Comparison of ENCODE assay signal across 13 mouse cellular contexts in the genomic region with DNA sequence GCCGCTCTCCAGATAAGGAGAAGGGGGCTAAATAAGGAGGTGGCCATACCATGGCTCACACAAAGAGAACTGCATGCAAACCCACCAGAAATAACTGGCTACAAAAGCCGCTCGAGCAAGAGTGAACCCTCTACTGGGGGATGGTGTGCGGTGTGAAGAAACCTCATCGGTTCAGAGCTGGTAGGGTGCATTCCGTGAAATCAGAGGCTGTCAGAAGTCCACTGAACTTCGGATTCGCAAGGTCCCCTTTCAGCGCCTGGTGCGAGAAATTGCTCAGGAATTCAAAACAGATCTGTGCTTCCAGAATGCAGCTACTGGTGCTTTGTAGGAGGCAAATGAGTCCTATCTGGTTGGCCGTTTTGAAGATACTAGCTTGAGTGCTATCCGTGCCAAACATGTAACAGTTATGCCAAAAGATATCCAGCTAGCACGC. TPM values are rescaled to one million over a fixed set of nuclear protein-coding genes. Genes with fewer than 3 reads are reported as not detected.
DNase-seq lines count a peak whose midpoint lies in the region; ATAC-seq and TF ChIP-seq lines count a peak whose summit lies in the region.
"Had no signal": no experiment of that assay in that cellular context is flagged by ENCODE, and none has a peak within 500 bp of the region (broad histone marks: within the 10 kb centered on the region; RNA-seq: fewer than 3 reads in every experiment).

No protein-coding gene starts in this region.

- no peak for TF ChIP-seq CTCF in kidney, adult 2 months (conservative IDR thresholded peaks at IDR 0.05; ENCODE audit: insufficient read depth, insufficient read length, low read depth, low read length)

- H3K4me3 ChIP-seq in kidney, adult 2 months (ENCODE audit: insufficient read depth, low read depth, low read length) = no peak overlapping the region
- H3K4me3 ChIP-seq in midbrain, embryonic 16.5 days (ENCODE audit: low read depth, low read length) = no peak overlapping the region
- no peak overlapping the region for H3K4me3 ChIP-seq in liver, embryonic 12.5 days
- H3K4me3 ChIP-seq: limb, embryonic 13.5 days; megakaryocyte, embryonic 14.5 days; neural tube, embryonic 15.5 days had no signal

- 63% methylated on average over 13 of the region's 13 CpGs for WGBS in kidney, adult 2 months
- WGBS in midbrain, embryonic 16.5 days = 70% methylated on average over 13 of the region's 13 CpGs
- WGBS in liver, embryonic 12.5 days (ENCODE audit: insufficient replicate concordance) = 57% methylated on average over 13 of the region's 13 CpGs

- no peak overlapping the region for H3K4me2 ChIP-seq in midbrain, embryonic 16.5 days (ENCODE audit: low read length)
- no peak overlapping the region for H3K4me2 ChIP-seq in liver, embryonic 12.5 days
- H3K4me2 ChIP-seq: limb, embryonic 13.5 days; neural tube, embryonic 15.5 days had no signal

- H3K4me1 ChIP-seq in kidney, adult 2 months (ENCODE audit: control insufficient read depth, insufficient read depth, low read length) = no peaks in the 10 kb centered on the region
- no peaks in the 10 kb centered on the region for H3K4me1 ChIP-seq in midbrain, embryonic 16.5 days (ENCODE audit: control insufficient read depth, insufficient read depth, low read length)
- H3K4me1 ChIP-seq in liver, embryonic 12.5 days = peaks cover 6% of the 10 kb centered on the region; the same call in 1 of the 2 replicates
- H3K4me1 ChIP-seq: limb, embryonic 13.5 days; megakaryocyte, embryonic 14.5 days; neural tube, embryonic 15.5 days had no signal

- no peak for ATAC-seq in midbrain, embryonic 16.5 days
- no peak for ATAC-seq in liver, embryonic 12.5 days
- ATAC-seq: activated CD4-positive, CD25-positive, alpha-beta regulatory T cell, adult 4 months had no signal

- H3K27me3 ChIP-seq in kidney, adult 2 months (replicated peaks; ENCODE audit: control insufficient read depth, insufficient read depth, low read length) = no peaks in the 10 kb centered on the region
- H3K27me3 ChIP-seq in midbrain, embryonic 16.5 days (ENCODE audit: control insufficient read depth, insufficient read depth, low read depth, low read length) = no peaks in the 10 kb centered on the region
- H3K27me3 ChIP-seq in liver, embryonic 12.5 days (replicated peaks) = no peaks in the 10 kb centered on the region; the same call in 1 of the 2 replicates
- H3K27me3 ChIP-seq: limb, embryonic 13.5 days; neural tube, embryonic 15.5 days had no signal

- H3K36me3 ChIP-seq in kidney, adult 2 months (ENCODE audit: control insufficient read depth, insufficient read depth, low read length) = no peaks in the 10 kb centered on the region
- no peaks in the 10 kb centered on the region for H3K36me3 ChIP-seq in midbrain, embryonic 16.5 days (ENCODE audit: control insufficient read depth, insufficient read depth, low read length)
- no peaks in the 10 kb centered on the region for H3K36me3 ChIP-seq in liver, embryonic 12.5 days
- H3K36me3 ChIP-seq: limb, embryonic 13.5 days; neural tube, embryonic 15.5 days had no signal

- no peaks in the 10 kb centered on the region for H3K9me3 ChIP-seq in midbrain, embryonic 16.5 days (replicated peaks; ENCODE audit: control insufficient read depth, low read length, poor library complexity, severe bottlenecking)
- H3K9me3 ChIP-seq in liver, embryonic 12.5 days (replicated peaks) = no peaks in the 10 kb centered on the region; the same call in 1 of the 2 replicates
- H3K9me3 ChIP-seq: limb, embryonic 13.5 days; neural tube, embryonic 15.5 days had no signal

- DNase-seq in kidney, postnatal 10 days = peak; percentile 51
- DNase-seq in kidney, adult 2 months = no peak
- peak; percentile 14 for DNase-seq in ovary, postnatal 36 days (ENCODE audit: low spot score)
- DNase-seq in ovary, postnatal 14 days (ENCODE audit: low spot score) = no peak
- DNase-seq in heart, adult 18-20 months = peak; percentile 25 to 64
- DNase-seq in heart, postnatal 4 days = peak; percentile 49
- DNase-seq: gastrocnemius, postnatal 36 days had no signal

- H3K27ac ChIP-seq in kidney, adult 2 months (ENCODE audit: insufficient read depth, low read depth, low read length) = no peak overlapping the region
- no peak overlapping the region for H3K27ac ChIP-seq in midbrain, embryonic 16.5 days (ENCODE audit: low read length)
- no peak overlapping the region for H3K27ac ChIP-seq in liver, embryonic 12.5 days
- H3K27ac ChIP-seq: limb, embryonic 13.5 days; neural tube, embryonic 15.5 days had no signal

- no peak overlapping the region for H3K9ac ChIP-seq in midbrain, embryonic 16.5 days (ENCODE audit: low read depth, low read length)
- H3K9ac ChIP-seq in liver, embryonic 12.5 days = no peak overlapping the region
- H3K9ac ChIP-seq: limb, embryonic 13.5 days; neural tube, embryonic 15.5 days had no signal

- no peak for TF ChIP-seq POLR2A in kidney, adult 2 months (IDR thresholded peaks at IDR 0.05; ENCODE audit: low read depth, low read length)

RNA-seq across cellular contexts. Expression of gene 4921517D22Rik, which starts 5.6 kb away (rescaled TPM):
- not detected in 2 replicates for polyA plus RNA-seq in kidney, adult 2 months (2012; rRNA removed)
- total RNA-seq in heart, adult 18-20 months (2021) = not detected
- not detected for total RNA-seq in heart, postnatal 4 days (2021)
- polyA plus RNA-seq in midbrain, embryonic 16.5 days (2015; fragmentation: Nextera tagmentation; extraction: Ambion mirVana) = not detected in 2 replicates
- not detected in 2 replicates for polyA plus RNA-seq in liver, embryonic 12.5 days (2016; fragmentation: Nextera tagmentation; extraction: Ambion mirVana)
- total RNA-seq: gastrocnemius, postnatal 36 days had no signal
- polyA plus RNA-seq: limb, embryonic 13.5 days; neural tube, embryonic 15.5 days had no signal

RNA-seq across cellular contexts. Expression of gene Golm1, which starts 12.7 kb away (rescaled TPM):
- 5.3 and 6.5 TPM in 2 replicates for polyA plus RNA-seq in kidney, adult 2 months (2012; rRNA removed)
- 10 to 100 TPM; 14.6 to 19.4 TPM for total RNA-seq in heart, adult 18-20 months (2021)
- 10 to 100 TPM; 29.0 to 31.5 TPM for total RNA-seq in heart, postnatal 4 days (2021)
- polyA plus RNA-seq in midbrain, embryonic 16.5 days (2015; fragmentation: Nextera tagmentation; extraction: Ambion mirVana) = 18.4 and 27.3 TPM in 2 replicates
- 63.8 and 64.2 TPM in 2 replicates for polyA plus RNA-seq in liver, embryonic 12.5 days (2016; fragmentation: Nextera tagmentation; extraction: Ambion mirVana)

RNA-seq across cellular contexts. Expression of gene Spata31d1a, which starts 21.8 kb away (rescaled TPM):
- not detected in 2 replicates for polyA plus RNA-seq in kidney, adult 2 months (2012; rRNA removed)
- not detected for total RNA-seq in heart, adult 18-20 months (2021)
- not detected for total RNA-seq in heart, postnatal 4 days (2021)
- 0.16 and 0.30 TPM in 2 replicates for polyA plus RNA-seq in midbrain, embryonic 16.5 days (2015; fragmentation: Nextera tagmentation; extraction: Ambion mirVana)
- polyA plus RNA-seq in liver, embryonic 12.5 days (2016; fragmentation: Nextera tagmentation; extraction: Ambion mirVana) = 0.05 TPM in 1 of 2 replicates, not detected in the other
- total RNA-seq: gastrocnemius, postnatal 36 days had no signal
- polyA plus RNA-seq: activated CD4-positive, CD25-positive, alpha-beta regulatory T cell, adult 4 months; limb, embryonic 13.5 days had no signal

RNA-seq across cellular contexts. Expression of gene Spata31d1b, which starts 23.7 kb away (rescaled TPM):
- 0.03 TPM in 2 replicates for polyA plus RNA-seq in kidney, adult 2 months (2012; rRNA removed)
- total RNA-seq in heart, adult 18-20 months (2021) = under 1 TPM in 1 of 2 experiments, not detected in 1; 0.05 TPM
- not detected for total RNA-seq in heart, postnatal 4 days (2021)
- not detected in 2 replicates for polyA plus RNA-seq in midbrain, embryonic 16.5 days (2015; fragmentation: Nextera tagmentation; extraction: Ambion mirVana)
- not detected in 2 replicates for polyA plus RNA-seq in liver, embryonic 12.5 days (2016; fragmentation: Nextera tagmentation; extraction: Ambion mirVana)
- total RNA-seq: gastrocnemius, postnatal 36 days had no signal
- polyA plus RNA-seq: activated CD4-positive, CD25-positive, alpha-beta regulatory T cell, adult 4 months; limb, embryonic 13.5 days; neural tube, embryonic 15.5 days had no signal

RNA-seq across cellular contexts. Expression of gene Spata31d1d, which starts 43.2 kb away (rescaled TPM):
- polyA plus RNA-seq in kidney, adult 2 months (2012; rRNA removed) = 0.05 TPM in 1 of 2 replicates, not detected in the other
- not detected for total RNA-seq in heart, adult 18-20 months (2021)
- not detected for total RNA-seq in heart, postnatal 4 days (2021)
- polyA plus RNA-seq in midbrain, embryonic 16.5 days (2015; fragmentation: Nextera tagmentation; extraction: Ambion mirVana) = not detected in 2 replicates
- not detected in 2 replicates for polyA plus RNA-seq in liver, embryonic 12.5 days (2016; fragmentation: Nextera tagmentation; extraction: Ambion mirVana)
- total RNA-seq: gastrocnemius, postnatal 36 days had no signal
- polyA plus RNA-seq: activated CD4-positive, CD25-positive, alpha-beta regulatory T cell, adult 4 months; limb, embryonic 13.5 days; neural tube, embryonic 15.5 days had no signal

Comparison
In these comparisons a context has a peak if more than half of its experiments do, and no peak if none do; other contexts are left out.
1. DNase-seq: peak in kidney, postnatal 10 days (single experiment), ovary, postnatal 36 days (single experiment), heart, adult 18-20 months (2 of 2) and heart, postnatal 4 days (single experiment); none in kidney, adult 2 months (single experiment) and ovary, postnatal 14 days (single experiment).